13 mouse cellular contexts compared by ENCODE assay signal in the genomic region with DNA sequence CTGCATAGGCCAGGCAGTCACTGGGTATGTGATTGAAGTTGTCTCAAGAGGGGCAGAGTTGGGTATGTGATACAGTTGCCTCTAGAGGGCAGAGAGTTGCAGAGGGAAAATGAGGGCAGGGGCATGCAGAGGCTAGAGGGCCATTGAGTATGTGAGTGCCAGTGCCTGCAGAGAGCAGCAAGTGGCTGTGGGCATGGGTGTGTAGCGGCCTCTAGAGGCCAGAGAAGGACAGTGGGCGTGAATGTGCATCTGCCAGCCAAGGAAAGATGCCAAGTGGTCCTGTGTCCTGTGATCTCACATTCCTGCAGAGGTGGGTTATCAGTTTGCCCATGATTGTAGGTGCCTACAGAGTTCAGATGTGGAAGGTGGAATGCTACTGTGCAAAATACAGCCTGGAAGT. TPM values are rescaled to one million over a fixed set of nuclear protein-coding genes. Genes with fewer than 3 reads are reported as not detected.
DNase-seq lines count a peak whose midpoint lies in the region; ATAC-seq lines count a peak whose summit lies in the region.
"Had no signal": no experiment of that assay in that cellular context is flagged by ENCODE, and none has a peak within 500 bp of the region (broad histone marks: within the 10 kb centered on the region; RNA-seq: fewer than 3 reads in every experiment).

No protein-coding gene starts in this region.

- 8% methylated on average over 2 of the region's 2 CpGs for WGBS in kidney, embryonic 16.5 days

- H3K9ac ChIP-seq in kidney, embryonic 16.5 days (replicated peaks; ENCODE audit: low read length): no peak overlapping the region
- H3K9ac ChIP-seq: embryonic facial prominence, embryonic 12.5 days had no signal

- peak; percentile 20 to 37 for DNase-seq in cerebellum, postnatal 10 days
- no peak for DNase-seq in cerebellum, adult 11-12 months
- DNase-seq in kidney, postnatal 14 days: peak; percentile 2
- peak; percentile 11 for DNase-seq in 416B (ENCODE audit: low read depth)
- DNase-seq in induced T-regulatory cell, adult 2 months (ENCODE audit: low read depth): peak; percentile 5
- DNase-seq in urinary bladder, postnatal 14 days (ENCODE audit: low spot score): no peak
- DNase-seq: lung, postnatal 10 days had no signal

- ATAC-seq in kidney, embryonic 16.5 days (ENCODE audit: low FRiP score, low TSS enrichment): no peak; the same call in 1 of the 2 replicates
- ATAC-seq in erythroblast, adult 5-6 weeks (replicated peaks; ENCODE audit: low FRiP score, poor library complexity, severe bottlenecking): no peak

- H3K4me1 ChIP-seq in kidney, embryonic 16.5 days (ENCODE audit: insufficient read depth, low read length): no peaks in the 10 kb centered on the region
- H3K4me1 ChIP-seq: embryonic facial prominence, embryonic 12.5 days had no signal

- H3K4me2 ChIP-seq in kidney, embryonic 16.5 days (replicated peaks; ENCODE audit: low read depth, low read length): no peak overlapping the region
- H3K4me2 ChIP-seq: embryonic facial prominence, embryonic 12.5 days had no signal

- no peaks in the 10 kb centered on the region for H3K9me3 ChIP-seq in kidney, embryonic 16.5 days (ENCODE audit: low read length)
- H3K9me3 ChIP-seq: embryonic facial prominence, embryonic 12.5 days had no signal

- H3K27ac ChIP-seq in kidney, embryonic 16.5 days (ENCODE audit: low read length): no peak overlapping the region
- H3K27ac ChIP-seq: embryonic facial prominence, embryonic 12.5 days had no signal

- no peaks in the 10 kb centered on the region for H3K36me3 ChIP-seq in kidney, embryonic 16.5 days (ENCODE audit: insufficient read depth, low read length)
- H3K36me3 ChIP-seq: embryonic facial prominence, embryonic 12.5 days had no signal

- H3K27me3 ChIP-seq in kidney, embryonic 16.5 days (ENCODE audit: insufficient read depth, low read length): no peaks in the 10 kb centered on the region
- H3K27me3 ChIP-seq: embryonic facial prominence, embryonic 12.5 days had no signal

- H3K4me3 ChIP-seq in kidney, embryonic 16.5 days (ENCODE audit: low read length): no peak overlapping the region
- H3K4me3 ChIP-seq: embryonic facial prominence, embryonic 12.5 days had no signal

RNA-seq across cellular contexts. Expression of a gene that starts 38.0 kb away (rescaled TPM):
- polyA plus RNA-seq in kidney, embryonic 16.5 days (2015; fragmentation: Nextera tagmentation; extraction: Ambion mirVana): not detected in 2 replicates
- total RNA-seq in erythroblast, adult 5-6 weeks (2015; ENCODE audit: low replicate concordance): not detected in 2 replicates
- total RNA-seq in erythroblast, adult 5-6 weeks (2017; ENCODE audit: low replicate concordance): not detected in 2 replicates
- total RNA-seq: gastrocnemius, postnatal 4 days; neutrophil, adult 5-6 weeks had no signal
- polyA plus RNA-seq: embryonic facial prominence, embryonic 12.5 days; stomach, embryonic 16.5 days had no signal

RNA-seq across cellular contexts. Expression of a gene that starts 59.2 kb away (rescaled TPM):
- not detected in 2 replicates for polyA plus RNA-seq in kidney, embryonic 16.5 days (2015; fragmentation: Nextera tagmentation; extraction: Ambion mirVana)
- total RNA-seq in erythroblast, adult 5-6 weeks (2015; ENCODE audit: low replicate concordance): not detected in 2 replicates
- total RNA-seq in erythroblast, adult 5-6 weeks (2017; ENCODE audit: low replicate concordance): not detected in 2 replicates
- total RNA-seq: gastrocnemius, postnatal 4 days; neutrophil, adult 5-6 weeks had no signal
- polyA plus RNA-seq: embryonic facial prominence, embryonic 12.5 days; stomach, embryonic 16.5 days had no signal

Comparison
In these comparisons a context has a peak if more than half of its experiments do, and no peak if none do; other contexts are left out.
1. DNase-seq: peak in cerebellum, postnatal 10 days (2 of 2), kidney, postnatal 14 days (single experiment), 416B (single experiment) and induced T-regulatory cell, adult 2 months (single experiment); none in cerebellum, adult 11-12 months (single experiment) and urinary bladder, postnatal 14 days (single experiment).